Mouse (Mus musculus) lung, adult 2 months (tissue): Measurements from ENCODE around the gene Hdgfl1.

Experiments used
- CTCF ChIP-seq: fragments of 200-500 bp; IDR thresholded peaks from 2 replicates; pipeline ENCODE4 v1.5.1; 2011; ENCODE audit warnings: mild to moderate bottlenecking, low read length, control low read depth; ENCODE audit not compliant: insufficient read depth
- POLR2A ChIP-seq: fragments of 200-500 bp; IDR thresholded peaks from 2 replicates; pipeline ENCODE4 v1.6.1; 2011; ENCODE audit warnings: low read depth, mild to moderate bottlenecking, control low read depth, low read length, borderline replicate concordance; ENCODE audit errors: extremely low read depth

DNA sequence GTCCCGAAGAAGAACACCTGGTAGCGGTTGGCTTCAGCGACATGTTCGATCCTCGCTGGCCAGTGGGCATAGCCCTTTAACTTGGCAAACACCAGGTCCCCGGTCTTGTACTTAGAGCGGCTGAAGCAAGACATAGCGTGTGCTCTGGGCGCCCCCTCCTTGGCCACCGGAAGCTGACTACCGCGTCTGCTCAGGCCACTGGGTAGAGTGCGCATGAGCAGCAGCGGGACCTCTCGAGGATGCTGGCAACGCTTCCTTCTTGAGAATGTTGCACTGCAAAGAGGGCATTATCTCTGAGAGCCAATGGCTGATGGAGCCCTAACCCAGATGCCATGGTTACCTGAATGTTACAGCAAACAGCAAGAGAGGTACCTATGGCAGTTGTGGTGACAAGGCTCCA lies at the start of gene Hdgfl1:
- TF ChIP-seq POLR2A (no peak), CTCF (no peak)
